8 mouse cellular contexts compared by ENCODE assay signal in genomic region chr5:4758331-4759080, GRCm38 (mm10). TPM values are rescaled to one million over a fixed set of nuclear protein-coding genes. Genes with fewer than 3 reads are reported as not detected.
DNase-seq lines count a peak whose midpoint lies in the region; ATAC-seq and TF ChIP-seq lines count a peak whose summit lies in the region.

No protein-coding gene starts in this region.

- peak overlapping the region; percentile 90 for H3K27ac ChIP-seq in liver, adult 2 months (replicated peaks; ENCODE audit: insufficient read depth, low read depth, low read length)
- peak overlapping the region; percentile 99 for H3K27ac ChIP-seq in embryonic facial prominence, embryonic 12.5 days
- peak overlapping the region; percentile 66 for H3K27ac ChIP-seq in neural tube, embryonic 14.5 days (ENCODE audit: low read depth, low read length)

- H3K4me3 ChIP-seq in liver, adult 2 months (ENCODE audit: insufficient read depth, low read depth, low read length): peak overlapping the region; percentile 87
- H3K4me3 ChIP-seq in embryonic facial prominence, embryonic 12.5 days: peak overlapping the region; percentile 88
- H3K4me3 ChIP-seq in neural tube, embryonic 14.5 days (ENCODE audit: low read depth, low read length): peak overlapping the region; percentile 85

- no peaks in the 10 kb centered on the region for H3K36me3 ChIP-seq in liver, adult 2 months (ENCODE audit: control insufficient read depth, insufficient read depth, low read length)
- H3K36me3 ChIP-seq in embryonic facial prominence, embryonic 12.5 days: peaks cover 3% of the 10 kb centered on the region; the same call in 1 of the 2 replicates
- H3K36me3 ChIP-seq in neural tube, embryonic 14.5 days (ENCODE audit: control insufficient read depth, insufficient read depth, low read length): no peaks in the 10 kb centered on the region

- TF ChIP-seq POLR2A in liver, adult 2 months (IDR thresholded peaks at IDR 0.05; ENCODE audit: extremely low read depth, insufficient read depth, low read length): no peak

- TF ChIP-seq CTCF in liver, adult 2 months (IDR thresholded peaks at IDR 0.05; ENCODE audit: low read depth, low read length): no peak

- peak; percentile 13 for ATAC-seq in embryonic facial prominence, embryonic 12.5 days (ENCODE audit: insufficient number of reproducible peaks, insufficient read depth, low FRiP score, low TSS enrichment)
- ATAC-seq in neural tube, embryonic 14.5 days (ENCODE audit: low read depth): no peak; the same call in 1 of the 2 replicates

- H3K27me3 ChIP-seq in liver, adult 2 months (ENCODE audit: control insufficient read depth, insufficient read depth, low read length): no peaks in the 10 kb centered on the region
- 0 out of 2 replicates have a peak, but pooled peaks cover 3% of the 10 kb centered on the region for H3K27me3 ChIP-seq in embryonic facial prominence, embryonic 12.5 days
- H3K27me3 ChIP-seq in neural tube, embryonic 14.5 days (ENCODE audit: control insufficient read depth, insufficient read depth, low read length): peaks cover 2% of the 10 kb centered on the region

- no peaks in the 10 kb centered on the region; the same call in 1 of the 2 replicates for H3K79me2 ChIP-seq in liver, adult 2 months (ENCODE audit: control insufficient read depth, insufficient read depth, low read length)

- peak overlapping the region; percentile 98 for H3K9ac ChIP-seq in liver, adult 2 months (ENCODE audit: low read depth, low read length)
- peak overlapping the region; percentile 48 for H3K9ac ChIP-seq in embryonic facial prominence, embryonic 12.5 days
- H3K9ac ChIP-seq in neural tube, embryonic 14.5 days (replicated peaks; ENCODE audit: low read depth, low read length): peak overlapping the region; percentile 37

- H3K4me1 ChIP-seq in liver, adult 2 months (ENCODE audit: control insufficient read depth, insufficient read depth, low read length): 0 out of 2 replicates have a peak, but pooled peaks cover 1% of the 10 kb centered on the region
- H3K4me1 ChIP-seq in embryonic facial prominence, embryonic 12.5 days: peaks cover 24% of the 10 kb centered on the region
- H3K4me1 ChIP-seq in neural tube, embryonic 14.5 days (ENCODE audit: control insufficient read depth, insufficient read depth, low read length): peaks cover 11% of the 10 kb centered on the region; the same call in 1 of the 2 replicates

- under 1% methylated on average over 23 of the region's 23 CpGs for WGBS in liver, adult 2 months
- WGBS in embryonic facial prominence, embryonic 12.5 days: under 1% methylated on average over 23 of the region's 23 CpGs
- under 1% methylated on average over 23 of the region's 23 CpGs for WGBS in neural tube, embryonic 14.5 days

- no peaks in the 10 kb centered on the region for H3K9me3 ChIP-seq in embryonic facial prominence, embryonic 12.5 days
- H3K9me3 ChIP-seq in neural tube, embryonic 14.5 days (ENCODE audit: control insufficient read depth, low read length): no peaks in the 10 kb centered on the region

- DNase-seq in liver, adult 2 months (ENCODE audit: extremely low read depth, low read depth, low spot score): peak; percentile 70
- DNase-seq in liver: no peak
- DNase-seq in kidney, postnatal 25 days: peak; percentile 66 to 68
- no peak for DNase-seq in urinary bladder, adult 2 months (ENCODE audit: low spot score)
- no peak for DNase-seq in right cerebral cortex, postnatal 36 days (ENCODE audit: low spot score in 2 of 2)
- no peak for DNase-seq in layer of hippocampus, postnatal 25 days (ENCODE audit: extremely low spot score in 1 of 2, low spot score in 1 of 2)

- H3K4me2 ChIP-seq in embryonic facial prominence, embryonic 12.5 days (replicated peaks): peak overlapping the region; percentile 88
- H3K4me2 ChIP-seq in neural tube, embryonic 14.5 days (ENCODE audit: low read depth, low read length): peak overlapping the region; percentile 98

RNA-seq across cellular contexts. Expression of gene Fzd1, which starts 0.7 kb away (rescaled TPM):
- 3.2 and 4.4 TPM in 2 replicates for total RNA-seq in liver, adult 2 months (2014; rRNA removed)
- polyA plus RNA-seq in liver, adult 2 months (2012; rRNA removed): 5.0 and 6.5 TPM in 2 replicates
- polyA plus RNA-seq in embryonic facial prominence, embryonic 12.5 days (2016; fragmentation: Nextera tagmentation; extraction: Ambion mirVana): 50.7 and 55.7 TPM in 2 replicates
- 8.1 and 11.5 TPM in 2 replicates for polyA plus RNA-seq in neural tube, embryonic 14.5 days (2014; fragmentation: Nextera tagmentation; extraction: Ambion mirVana)
- polyA plus RNA-seq in urinary bladder, adult 2 months (2012; rRNA removed): 90.8 and 102 TPM in 2 replicates
- 10 to 100 TPM; 11.4 to 13.3 TPM for total RNA-seq in layer of hippocampus, postnatal 25 days (2021)

Comparison
In these comparisons a context has a peak if more than half of its experiments do, and no peak if none do; other contexts are left out.
1. DNase-seq: peak in liver, adult 2 months (single experiment) and kidney, postnatal 25 days (2 of 2); none in liver (single experiment), urinary bladder, adult 2 months (single experiment), right cerebral cortex, postnatal 36 days (0 of 2) and layer of hippocampus, postnatal 25 days (0 of 2).
2. H3K9ac ChIP-seq: peak in every context shown above with its lines; median percentile 98 in liver, adult 2 months; 48 in embryonic facial prominence, embryonic 12.5 days; 37 in neural tube, embryonic 14.5 days.
3. Peak in every context shown above with its lines, with median percentiles within 50 percentile points of each other: H3K27ac ChIP-seq and H3K4me3 ChIP-seq.